Mouse (Mus musculus): ENCODE results near the gene Khsrp. TPM values are rescaled to one million over a fixed set of nuclear protein-coding genes. Genes with fewer than 3 reads are reported as not detected.
A peak's percentile ranks its signal among the peaks of the same experiment; 100 is the strongest.

Khsrp gene
- polyA plus RNA-seq, 1 experiment = 42.5 TPM

DNA sequence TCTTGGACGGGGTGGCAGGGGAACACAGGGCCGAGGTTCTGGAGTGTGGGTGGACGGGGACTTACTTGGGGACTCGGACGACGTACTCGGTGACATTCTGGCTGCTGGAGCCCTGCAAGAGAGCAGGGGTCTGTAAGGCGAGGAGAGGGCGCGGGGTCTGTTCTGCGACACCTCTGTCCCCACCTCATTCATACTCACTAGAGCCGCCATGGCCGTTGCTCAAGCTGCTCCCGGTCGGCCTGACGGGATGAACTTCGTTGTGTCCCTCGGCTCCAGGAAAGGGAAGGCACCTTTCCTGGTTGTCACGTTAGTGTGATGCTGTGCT is 20.4 kb downstream of the Khsrp start:
- Histone ChIP-seq H3K27me3 (ENCODE audit: control insufficient read depth, insufficient read depth, insufficient read length) (no peaks in the 10 kb centered on the region), H3ac (ENCODE audit: control insufficient read depth, insufficient read length) (peak overlapping the region; percentile 39), H3K4me2 (ENCODE audit: low read depth) (peak overlapping the region; percentile 94), H3K4me3 (peak overlapping the region; percentile 87), H3K36me3 (ENCODE audit: control insufficient read depth, insufficient read depth) (peaks cover 9% of the 10 kb centered on the region), H3K79me2 (ENCODE audit: control insufficient read depth, insufficient read depth) (peaks cover 18% of the 10 kb centered on the region)
- TF ChIP-seq E2F4 (IDR thresholded peaks at IDR 0.05; ENCODE audit: insufficient read depth) (no peak), POLR2AphosphoS2 (IDR thresholded peaks at IDR 0.05; ENCODE audit: insufficient read length, low read depth) (no peak), MYOD1 (IDR thresholded peaks at IDR 0.05; ENCODE audit: control insufficient read depth in 1 of 3, insufficient read length in 2 of 3, low read depth in 2 of 3) (no peak), CEBPB (IDR thresholded peaks at IDR 0.05; ENCODE audit: insufficient read depth, poor library complexity, severe bottlenecking) (no peak), USF1 (IDR thresholded peaks at IDR 0.05; ENCODE audit: low read depth) (no peak), TCF3 (IDR thresholded peaks at IDR 0.05; ENCODE audit: insufficient read length, low read depth) (no peak), TCF12 (IDR thresholded peaks at IDR 0.05; ENCODE audit: insufficient read depth, poor library complexity, severe bottlenecking) (no peak), MAX (IDR thresholded peaks at IDR 0.05; ENCODE audit: low read depth) (no peak), MYOG (IDR thresholded peaks at IDR 0.05; ENCODE audit: control insufficient read depth in 1 of 3, insufficient read depth in 1 of 3, insufficient read length in 2 of 3, low read depth in 2 of 3) (no peak), SRF (IDR thresholded peaks at IDR 0.05; ENCODE audit: control insufficient read depth, insufficient read length, low read depth) (no peak), POLR2A (IDR thresholded peaks at IDR 0.05; ENCODE audit: insufficient read length, low read depth) (no peak), REST (IDR thresholded peaks at IDR 0.05; ENCODE audit: insufficient read depth, insufficient read length) (no peak)

DNA sequence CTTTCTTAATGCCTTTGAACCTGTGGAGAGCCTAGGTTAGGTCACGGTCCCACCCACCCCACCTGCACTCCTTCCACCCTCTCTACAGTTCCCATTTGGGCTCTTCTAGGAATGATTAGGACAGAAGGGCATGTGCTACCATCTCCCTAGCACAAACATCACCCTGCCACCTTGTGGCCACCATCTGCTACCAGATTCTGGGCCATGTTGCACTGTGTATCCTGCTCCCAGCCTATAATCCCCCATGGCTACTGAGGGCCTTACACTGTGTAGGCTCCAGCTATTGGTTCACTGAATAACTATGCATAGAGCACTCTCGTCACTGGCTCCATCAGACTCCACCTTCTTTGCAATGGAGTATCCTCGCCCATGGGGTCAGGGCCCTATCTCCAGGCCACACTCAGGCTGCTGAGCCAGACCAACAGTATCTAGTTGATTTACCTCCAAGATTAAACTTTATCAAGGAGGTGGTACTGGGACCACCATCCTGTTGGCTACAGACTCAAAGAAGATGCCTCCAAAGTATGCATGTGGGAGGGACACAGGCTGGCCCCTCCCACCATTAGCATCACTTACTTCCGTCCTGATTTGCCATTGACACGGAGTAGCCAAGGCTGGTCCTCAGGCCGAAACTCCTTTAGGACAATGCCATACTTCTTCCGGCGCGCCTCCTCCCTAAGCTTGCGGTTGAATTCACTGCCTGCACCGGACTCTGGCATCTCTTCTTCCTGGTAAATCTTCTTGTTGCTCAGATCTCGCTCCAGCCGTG is 24.0 kb downstream of the Khsrp start:
- no peak for TF ChIP-seq TCF12 (IDR thresholded peaks at IDR 0.05; ENCODE audit: insufficient read depth, poor library complexity, severe bottlenecking)
- TF ChIP-seq MAX (IDR thresholded peaks at IDR 0.05; ENCODE audit: low read depth) = no peak
- no peak for TF ChIP-seq POLR2AphosphoS2 (IDR thresholded peaks at IDR 0.05; ENCODE audit: insufficient read length, low read depth)
- no peak for TF ChIP-seq SRF (IDR thresholded peaks at IDR 0.05; ENCODE audit: control insufficient read depth, insufficient read length, low read depth)
- TF ChIP-seq POLR2A (IDR thresholded peaks at IDR 0.05; ENCODE audit: insufficient read length, low read depth) = no peak
- TF ChIP-seq E2F4 (IDR thresholded peaks at IDR 0.05; ENCODE audit: insufficient read depth) = no peak
- peaks cover 18% of the 10 kb centered on the region for H3K79me2 ChIP-seq (ENCODE audit: control insufficient read depth, insufficient read depth)
- H3K4me2 ChIP-seq (ENCODE audit: low read depth) = no peak overlapping the region
- H3ac ChIP-seq (ENCODE audit: control insufficient read depth, insufficient read length) = no peak overlapping the region
- H3K27me3 ChIP-seq (ENCODE audit: control insufficient read depth, insufficient read depth, insufficient read length) = no peaks in the 10 kb centered on the region
- H3K4me3 ChIP-seq = no peak overlapping the region
- peaks cover 10% of the 10 kb centered on the region for H3K36me3 ChIP-seq (ENCODE audit: control insufficient read depth, insufficient read depth)

DNA sequence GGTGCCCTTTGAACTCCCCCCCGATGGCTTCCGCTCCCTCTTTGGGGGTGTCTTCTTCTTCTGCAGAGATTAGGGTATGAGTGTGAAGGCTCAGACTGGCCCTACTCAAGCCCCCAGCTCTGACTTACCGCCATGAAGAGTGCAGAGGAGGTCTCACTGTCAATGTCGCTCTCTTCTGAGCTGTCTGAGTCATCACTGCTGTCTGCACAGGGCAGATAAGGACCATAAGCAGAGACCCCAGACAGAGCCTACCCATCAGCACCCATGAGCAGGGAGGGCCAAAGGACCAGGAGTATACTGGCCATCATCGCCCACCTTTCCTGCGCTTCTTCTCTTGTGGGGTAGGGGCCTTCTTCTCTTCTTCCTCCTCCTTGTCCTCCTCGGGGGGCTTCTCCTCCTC is 27.3 kb downstream of the Khsrp start:
- H3K79me2 ChIP-seq (ENCODE audit: control insufficient read depth, insufficient read depth) = no peaks in the 10 kb centered on the region
- H3ac ChIP-seq (ENCODE audit: control insufficient read depth, insufficient read length) = no peak overlapping the region
- no peak overlapping the region for H3K4me3 ChIP-seq
- H3K4me2 ChIP-seq (ENCODE audit: low read depth) = no peak overlapping the region
- no peaks in the 10 kb centered on the region for H3K27me3 ChIP-seq (ENCODE audit: control insufficient read depth, insufficient read depth, insufficient read length)
- H3K36me3 ChIP-seq (ENCODE audit: control insufficient read depth, insufficient read depth) = peaks cover 10% of the 10 kb centered on the region
- TF ChIP-seq E2F4 (IDR thresholded peaks at IDR 0.05; ENCODE audit: insufficient read depth) (no peak), POLR2AphosphoS2 (IDR thresholded peaks at IDR 0.05; ENCODE audit: insufficient read length, low read depth) (no peak), CEBPB (IDR thresholded peaks at IDR 0.05; ENCODE audit: insufficient read depth, poor library complexity, severe bottlenecking) (no peak), TCF12 (IDR thresholded peaks at IDR 0.05; ENCODE audit: insufficient read depth, poor library complexity, severe bottlenecking) (no peak), POLR2A (IDR thresholded peaks at IDR 0.05; ENCODE audit: insufficient read length, low read depth) (no peak)

DNA sequence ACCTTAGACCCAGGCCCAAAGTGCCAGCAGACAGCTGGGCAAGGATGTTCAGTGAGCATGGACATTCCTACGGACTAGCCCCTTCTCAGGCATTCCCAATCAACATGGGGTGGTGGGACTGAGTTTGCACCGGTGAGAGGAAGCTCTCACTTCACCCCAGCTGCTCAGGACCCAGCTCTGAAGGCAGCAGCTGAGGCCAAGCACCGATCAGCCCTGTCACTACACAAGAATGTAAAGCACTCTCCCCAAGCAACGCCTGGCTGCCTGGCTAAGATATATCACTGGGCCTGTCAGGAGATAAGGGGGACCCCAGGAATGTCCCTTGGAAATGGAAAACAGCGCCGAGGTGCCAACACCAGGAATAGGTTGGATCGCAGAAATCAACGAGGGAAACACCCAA is 30.1 kb downstream of the Khsrp start:
- Histone ChIP-seq H3K27me3 (ENCODE audit: control insufficient read depth, insufficient read depth, insufficient read length) (no peaks in the 10 kb centered on the region), H3K4me3 (no peak overlapping the region), H3K4me2 (ENCODE audit: low read depth) (no peak overlapping the region), H3ac (ENCODE audit: control insufficient read depth, insufficient read length) (no peak overlapping the region), H3K79me2 (ENCODE audit: control insufficient read depth, insufficient read depth) (no peaks in the 10 kb centered on the region), H3K36me3 (ENCODE audit: control insufficient read depth, insufficient read depth) (peaks cover 5% of the 10 kb centered on the region)
- TF ChIP-seq CEBPB (IDR thresholded peaks at IDR 0.05; ENCODE audit: insufficient read depth, poor library complexity, severe bottlenecking) (no peak), E2F4 (IDR thresholded peaks at IDR 0.05; ENCODE audit: insufficient read depth) (no peak), POLR2A (IDR thresholded peaks at IDR 0.05; ENCODE audit: insufficient read length, low read depth) (no peak), TCF3 (IDR thresholded peaks at IDR 0.05; ENCODE audit: insufficient read length, low read depth) (peak; percentile 60), POLR2AphosphoS2 (IDR thresholded peaks at IDR 0.05; ENCODE audit: insufficient read length, low read depth) (peak; percentile 52), MAX (IDR thresholded peaks at IDR 0.05; ENCODE audit: low read depth) (no peak), TCF12 (IDR thresholded peaks at IDR 0.05; ENCODE audit: insufficient read depth, poor library complexity, severe bottlenecking) (peak; percentile 1), USF1 (IDR thresholded peaks at IDR 0.05; ENCODE audit: low read depth) (no peak), SRF (IDR thresholded peaks at IDR 0.05; ENCODE audit: control insufficient read depth, insufficient read length, low read depth) (no peak), MYOD1 (IDR thresholded peaks at IDR 0.05; ENCODE audit: control insufficient read depth in 1 of 3, insufficient read length in 2 of 3, low read depth in 2 of 3) (peak in 2 of 3 experiments; percentile 61 to 84), MYOG (IDR thresholded peaks at IDR 0.05; ENCODE audit: control insufficient read depth in 1 of 3, insufficient read depth in 1 of 3, insufficient read length in 2 of 3, low read depth in 2 of 3) (peak; percentile 62 to 97 (median 80)), REST (IDR thresholded peaks at IDR 0.05; ENCODE audit: insufficient read depth, insufficient read length) (no peak)
